Mouse (Mus musculus) embryonic facial prominence, embryonic 12.5 days (tissue): ENCODE data around the gene Xrra1. TPM values are rescaled to one million over a fixed set of nuclear protein-coding genes. Genes with fewer than 3 reads are reported as not detected.

Experiments used
- ATAC-seq: fragments of 200-750 bp; cut with Nextera tagmentation; 2 replicates; pipeline ENCODE4 v1.8.0; 2017; ENCODE audit not compliant: insufficient number of reproducible peaks, insufficient read depth, low FRiP score, low TSS enrichment
- H3K27ac ChIP-seq: fragments of 300-500 bp; sonication (generic); 2 replicates; pipeline ENCODE4 v1.5.1; 2016; ENCODE audit warnings: mild to moderate bottlenecking
- H3K27me3 ChIP-seq: fragments of 300-500 bp; sonication (generic); 2 replicates; pipeline ENCODE4 v1.6.1; 2016; ENCODE audit warnings: mild to moderate bottlenecking, moderate library complexity
- H3K36me3 ChIP-seq: fragments of 300-500 bp; sonication (generic); 2 replicates; pipeline ENCODE4 v1.6.1; 2016; ENCODE audit warnings: mild to moderate bottlenecking
- H3K4me1 ChIP-seq: fragments of 300-500 bp; sonication (generic); 2 replicates; pipeline ENCODE4 v1.6.1; 2016
- H3K4me2 ChIP-seq: fragments of 300-500 bp; sonication (generic); replicated peaks from 2 replicates; pipeline ENCODE4 v1.6.1; 2016; ENCODE audit warnings: mild to moderate bottlenecking, moderate library complexity
- H3K4me3 ChIP-seq: fragments of 300-500 bp; sonication (generic); 2 replicates; pipeline ENCODE4 v1.5.1; 2016; ENCODE audit warnings: mild to moderate bottlenecking
- H3K9ac ChIP-seq: fragments of 300-500 bp; sonication (generic); 2 replicates; pipeline ENCODE4 v1.6.1; 2016; ENCODE audit warnings: mild to moderate bottlenecking, moderate library complexity
- H3K9me3 ChIP-seq: fragments of 300-500 bp; sonication (generic); 2 replicates; pipeline ENCODE4 v1.6.1; 2016; ENCODE audit warnings: mild to moderate bottlenecking, moderate library complexity
- WGBS: fragments of 180-500 bp; shearing (Covaris S2); methylation state at CpG from one replicate; pipeline ENCODE4 v1.1.7; 2016; 5-methylcytosine and 5-hydroxymethylcytosine counted together
- polyA plus RNA-seq: library from polyadenylated mRNA; unstranded; fragments of >200 nt; fragmentation: Nextera tagmentation; extraction: Ambion mirVana; gene quantifications from 2 replicates; pipeline ENCODE4 v1.2.1, GENCODE M21; 2016

Gene Xrra1
- polyA plus RNA-seq, 1 experiment from 2014 or later: 0.20 TPM

- ATAC-seq: no peak
- H3K27ac ChIP-seq: no peak overlapping the region
- 92% methylated on average over 7 of the region's 7 CpGs for WGBS
- no peaks in the 10 kb centered on the region for H3K9me3 ChIP-seq
- no peak overlapping the region for H3K4me2 ChIP-seq
- H3K27me3 ChIP-seq: no peaks in the 10 kb centered on the region
- H3K9ac ChIP-seq: no peak overlapping the region
- H3K4me1 ChIP-seq: peaks cover 14% of the 10 kb centered on the region
- H3K4me3 ChIP-seq: no peak overlapping the region
- peaks cover 38% of the 10 kb centered on the region for H3K36me3 ChIP-seq
Measured at GRCm38 (mm10) chr7:99853350-99853749, 5.6 kb upstream of the Xrra1 start.

DNA sequence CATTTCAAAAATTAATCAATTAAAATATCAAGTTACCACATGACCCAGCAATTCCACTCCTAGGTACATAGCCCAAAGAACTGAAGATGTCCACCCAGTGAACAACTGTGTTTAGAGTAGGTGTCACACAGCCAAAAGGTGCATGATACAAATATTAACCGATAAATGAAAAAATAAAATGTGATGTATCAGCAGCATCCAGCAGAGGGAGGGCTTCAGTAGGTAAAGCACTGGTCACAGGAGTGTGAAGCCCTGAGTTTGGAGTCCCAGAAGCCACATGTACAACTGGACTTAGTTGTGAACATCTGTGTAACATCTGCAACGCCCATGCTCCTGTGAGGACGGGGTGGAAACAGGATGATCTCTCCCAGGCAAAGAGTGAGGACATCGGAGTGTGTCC lies 4.6 kb upstream of the Xrra1 start:
- peaks cover 17% of the 10 kb centered on the region for H3K4me1 ChIP-seq
- ATAC-seq: no peak
- H3K9ac ChIP-seq: no peak overlapping the region
- no peaks in the 10 kb centered on the region for H3K9me3 ChIP-seq
- H3K27ac ChIP-seq: no peak overlapping the region
- H3K4me2 ChIP-seq: no peak overlapping the region
- H3K4me3 ChIP-seq: no peak overlapping the region
- peaks cover 30% of the 10 kb centered on the region for H3K36me3 ChIP-seq
- H3K27me3 ChIP-seq: no peaks in the 10 kb centered on the region
- 77% methylated on average over 4 of the region's 4 CpGs for WGBS

GRCm38 (mm10) chr7:99856266-99856861 lies 2.6 kb upstream of the Xrra1 start:
- H3K4me1 ChIP-seq: peaks cover 17% of the 10 kb centered on the region
- no peak overlapping the region for H3K4me3 ChIP-seq
- ATAC-seq: no peak
- no peaks in the 10 kb centered on the region for H3K27me3 ChIP-seq
- H3K36me3 ChIP-seq: peaks cover 30% of the 10 kb centered on the region
- 89% methylated on average over 14 of the region's 14 CpGs for WGBS
- no peak overlapping the region for H3K27ac ChIP-seq
- no peak overlapping the region for H3K9ac ChIP-seq
- peak overlapping the region; percentile 13; the same call in 1 of the 2 replicates for H3K4me2 ChIP-seq
- no peaks in the 10 kb centered on the region for H3K9me3 ChIP-seq

DNA sequence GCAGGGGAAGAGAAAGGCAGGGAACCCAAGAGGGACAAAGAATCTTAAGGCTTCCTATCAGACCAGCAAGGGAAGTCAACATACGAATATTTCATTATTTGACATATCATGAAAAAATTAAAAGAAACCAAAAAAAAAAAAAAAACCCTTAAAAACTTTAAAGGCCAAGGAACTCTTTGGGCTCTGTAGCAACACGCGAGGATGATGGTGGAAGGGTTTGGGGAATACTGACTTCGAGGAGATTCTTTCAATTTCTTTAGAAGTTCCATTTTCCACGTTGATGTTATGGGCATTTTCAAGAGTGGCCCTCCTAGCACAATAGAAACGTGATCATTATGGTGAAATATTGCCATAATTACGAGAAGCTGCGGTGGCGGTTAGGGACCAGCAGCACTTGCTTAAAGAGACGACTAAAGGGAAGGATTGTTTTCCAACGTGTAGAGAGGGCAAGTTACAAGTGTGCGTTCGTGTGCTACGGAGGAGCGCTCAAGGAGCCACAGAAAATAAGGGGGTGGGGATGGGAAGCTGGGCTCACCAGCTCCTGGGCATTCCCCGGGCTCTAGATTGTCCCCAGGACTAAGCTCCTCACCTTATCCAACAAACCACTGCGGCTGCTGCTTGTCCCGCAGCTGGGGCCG lies 622 bp upstream of the Xrra1 start:
- ATAC-seq: peak; percentile 59
- peaks cover 17% of the 10 kb centered on the region for H3K4me1 ChIP-seq
- 2% methylated on average over 19 of the region's 19 CpGs for WGBS
- H3K4me2 ChIP-seq: peak overlapping the region; percentile 82
- H3K27ac ChIP-seq: peak overlapping the region; percentile 63; the same call in 1 of the 2 replicates
- H3K4me3 ChIP-seq: peak overlapping the region; percentile 74
- no peaks in the 10 kb centered on the region for H3K27me3 ChIP-seq
- H3K9ac ChIP-seq: peak overlapping the region; percentile 82
- no peaks in the 10 kb centered on the region for H3K9me3 ChIP-seq
- peaks cover 21% of the 10 kb centered on the region for H3K36me3 ChIP-seq

- H3K36me3 ChIP-seq: no peaks in the 10 kb centered on the region
- H3K27ac ChIP-seq: no peak within 1 kb of the TSS
- H3K4me1 ChIP-seq: peaks cover 6% of the 10 kb centered on the region; the same call in 1 of the 2 replicates
- H3K4me3 ChIP-seq: no peak within 1 kb of the TSS
- H3K27me3 ChIP-seq: no peaks in the 10 kb centered on the region
- no peak for ATAC-seq
- H3K9me3 ChIP-seq: no peaks in the 10 kb centered on the region
- WGBS: 45% methylated on average over 7 of the region's 7 CpGs
- H3K9ac ChIP-seq: no peak within 1 kb of the TSS
- H3K4me2 ChIP-seq: no peak within 1 kb of the TSS
Measured at GRCm38 (mm10) chr7:99863362-99863761, 4.4 kb downstream of the Xrra1 start, which contains the start of gene Spcs2. Gene Spcs2, minus strand, starts transcription at chr7:99863462.

DNA sequence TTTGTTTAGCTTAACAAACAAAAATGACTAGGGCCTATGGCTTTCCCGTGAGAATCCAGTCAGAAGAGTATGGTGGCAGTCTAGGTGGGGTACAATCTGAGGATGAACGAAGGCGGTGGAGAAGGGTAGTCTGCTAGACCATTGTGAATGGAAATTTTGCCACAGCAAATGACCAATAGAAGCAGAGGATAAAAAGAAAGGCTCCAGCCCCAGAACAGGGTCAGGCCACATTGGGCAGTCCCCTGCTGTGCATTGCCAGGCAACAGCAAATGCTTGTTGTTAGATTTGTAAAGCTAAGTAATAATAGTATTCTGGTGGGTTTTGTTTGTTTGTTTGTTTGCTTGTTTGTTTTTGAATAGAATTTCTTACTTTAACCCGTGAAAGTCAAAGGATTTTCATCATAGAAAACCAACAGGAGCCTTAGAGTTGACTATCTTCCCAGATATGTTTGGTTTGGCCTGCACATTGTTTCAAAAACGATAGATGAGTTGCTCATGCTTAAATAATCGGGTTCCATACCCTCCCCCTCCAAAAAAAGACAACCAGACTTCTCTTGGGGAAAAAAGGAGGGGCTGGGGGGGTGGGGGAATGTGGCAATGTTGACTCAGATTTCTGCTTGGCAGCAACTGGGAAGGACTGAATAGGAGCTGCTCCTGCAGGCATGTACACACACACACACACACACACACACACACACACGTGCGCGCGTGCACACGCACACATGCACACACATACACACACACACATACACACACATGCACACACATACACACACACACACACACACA lies 5.5 kb downstream of the Xrra1 start:
- Histone ChIP-seq H3K4me1 (peaks cover 4% of the 10 kb centered on the region; the same call in 1 of the 2 replicates), H3K27ac (no peak overlapping the region), H3K9me3 (no peaks in the 10 kb centered on the region), H3K36me3 (no peaks in the 10 kb centered on the region), H3K27me3 (no peaks in the 10 kb centered on the region), H3K9ac (no peak overlapping the region), H3K4me3 (no peak overlapping the region), H3K4me2 (no peak overlapping the region)
- 67% methylated on average over 11 of the region's 11 CpGs for WGBS
- no peak for ATAC-seq

DNA sequence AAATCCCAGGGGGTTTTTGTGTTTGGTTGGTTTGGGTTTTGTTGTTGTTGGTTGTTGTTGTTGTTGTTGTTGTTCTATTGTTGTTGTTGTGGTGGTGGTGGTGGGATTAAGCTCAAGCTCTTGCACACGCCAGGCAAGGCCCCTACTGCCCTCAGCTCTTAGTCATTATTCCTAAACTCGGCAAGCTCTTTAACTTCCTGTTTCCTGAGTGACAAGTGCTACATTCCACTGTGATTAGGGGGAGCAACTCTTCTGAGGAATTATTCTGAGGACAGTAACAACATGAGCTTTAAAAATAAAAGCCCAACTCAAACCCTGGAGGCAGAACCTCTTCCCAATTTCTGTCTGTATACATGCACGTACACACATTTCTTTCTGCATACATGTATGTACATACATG lies 6.3 kb downstream of the Xrra1 start:
- H3K27ac ChIP-seq: no peak overlapping the region
- no peak overlapping the region for H3K4me2 ChIP-seq
- no peaks in the 10 kb centered on the region for H3K36me3 ChIP-seq
- H3K9me3 ChIP-seq: no peaks in the 10 kb centered on the region
- no peaks in the 10 kb centered on the region for H3K27me3 ChIP-seq
- H3K9ac ChIP-seq: no peak overlapping the region
- H3K4me1 ChIP-seq: peaks cover 4% of the 10 kb centered on the region; the same call in 1 of the 2 replicates
- H3K4me3 ChIP-seq: no peak overlapping the region
- no peak for ATAC-seq
- 39% methylated on average over 3 of the region's 3 CpGs for WGBS

DNA sequence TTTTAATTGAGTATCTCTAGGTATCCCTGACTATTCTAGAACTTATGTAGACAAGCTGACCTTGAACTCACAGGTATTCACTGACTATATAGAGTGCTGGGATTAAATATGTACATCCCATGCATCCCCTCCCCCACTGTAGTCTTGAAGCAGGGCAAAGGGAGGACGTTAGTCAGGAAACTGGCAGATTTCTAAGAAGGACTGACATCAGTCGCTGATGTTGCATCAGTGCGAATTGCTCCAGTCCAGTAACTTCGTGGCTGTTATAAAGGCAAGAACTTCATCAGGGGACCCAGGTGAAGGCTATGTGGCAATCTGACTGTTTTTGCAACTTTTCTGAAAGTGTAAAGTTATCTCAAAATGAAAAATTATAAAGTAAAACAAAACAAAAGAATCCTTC lies 10.4 kb downstream of the Xrra1 start:
- WGBS: 70% methylated on average over 4 of the region's 4 CpGs
- no peak for ATAC-seq

GRCm38 (mm10) chr7:99873965-99874364 lies 15.0 kb downstream of the Xrra1 start:
- no peak overlapping the region for H3K9ac ChIP-seq

More for the DNA sequence above, 10.4 kb downstream of the Xrra1 start:
- no peaks in the 10 kb centered on the region for H3K27me3 ChIP-seq
- H3K4me2 ChIP-seq: no peak overlapping the region
- peaks cover 4% of the 10 kb centered on the region; the same call in 1 of the 2 replicates for H3K4me1 ChIP-seq
- H3K9ac ChIP-seq: no peak overlapping the region
- H3K36me3 ChIP-seq: no peaks in the 10 kb centered on the region
- H3K4me3 ChIP-seq: no peak overlapping the region
- no peaks in the 10 kb centered on the region for H3K9me3 ChIP-seq
- no peak overlapping the region for H3K27ac ChIP-seq

GRCm38 (mm10) chr7:99875891-99876290 lies 17.0 kb downstream of the Xrra1 start:
- H3K36me3 ChIP-seq: no peaks in the 10 kb centered on the region
- H3K4me1 ChIP-seq: no peaks in the 10 kb centered on the region
- no peak overlapping the region for H3K4me2 ChIP-seq
- no peak overlapping the region for H3K4me3 ChIP-seq
- ATAC-seq: no peak
- no peaks in the 10 kb centered on the region for H3K9me3 ChIP-seq
- H3K9ac ChIP-seq: no peak overlapping the region
- WGBS: 37% methylated on average over 5 of the region's 5 CpGs
- H3K27me3 ChIP-seq: no peaks in the 10 kb centered on the region
- H3K27ac ChIP-seq: no peak overlapping the region

More at GRCm38 (mm10) chr7:99873965-99874364, 15.0 kb downstream of the Xrra1 start:
- H3K36me3 ChIP-seq: no peaks in the 10 kb centered on the region
- H3K9me3 ChIP-seq: no peaks in the 10 kb centered on the region
- no peak overlapping the region for H3K4me2 ChIP-seq
- no peak overlapping the region for H3K4me3 ChIP-seq
- no peak overlapping the region for H3K27ac ChIP-seq
- no peaks in the 10 kb centered on the region for H3K27me3 ChIP-seq
- H3K4me1 ChIP-seq: no peaks in the 10 kb centered on the region
- no peak for ATAC-seq
- WGBS: 81% methylated on average over 6 of the region's 6 CpGs

DNA sequence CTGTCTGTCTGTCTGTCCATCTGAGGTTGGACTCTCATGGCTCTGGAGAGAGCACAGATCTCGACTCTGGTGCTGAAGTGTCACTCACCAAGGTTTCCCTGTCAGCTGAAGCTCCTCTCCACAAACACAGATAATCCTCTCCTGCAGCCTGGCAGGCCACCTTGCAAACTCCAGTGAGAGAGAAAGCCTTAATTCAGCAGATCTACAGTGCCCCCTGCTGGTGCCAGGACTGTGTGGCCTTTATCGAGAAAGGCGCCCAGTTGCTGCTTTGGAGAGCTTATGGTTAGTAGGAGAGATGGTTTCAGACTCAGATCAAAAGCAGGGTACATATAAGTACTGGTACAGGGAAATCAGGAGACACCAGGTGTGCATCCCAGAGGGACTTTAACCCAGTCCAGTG lies 17.4 kb downstream of the Xrra1 start:
- no peaks in the 10 kb centered on the region for H3K27me3 ChIP-seq
- H3K27ac ChIP-seq: no peak overlapping the region
- 0 out of 2 replicates have a peak overlapping the region, but pooled peaks have one; percentile 11 for H3K9ac ChIP-seq
- no peak for ATAC-seq
- no peaks in the 10 kb centered on the region for H3K9me3 ChIP-seq
- H3K4me2 ChIP-seq: no peak overlapping the region
- H3K36me3 ChIP-seq: no peaks in the 10 kb centered on the region
- H3K4me1 ChIP-seq: no peaks in the 10 kb centered on the region
- WGBS: 0% methylated on average over 3 of the region's 3 CpGs
- no peak overlapping the region for H3K4me3 ChIP-seq
